Mouse (Mus musculus): ENCODE data around the gene 2510002D24Rik.
A peak's percentile ranks its signal among the peaks of the same experiment; 100 is the strongest.
"Not testable (repeated sequence)": the region's sequence is repeated elsewhere in the genome, so short reads cannot be mapped to it uniquely, and the experiment has no call there.

Gene 2510002D24Rik

DNA sequence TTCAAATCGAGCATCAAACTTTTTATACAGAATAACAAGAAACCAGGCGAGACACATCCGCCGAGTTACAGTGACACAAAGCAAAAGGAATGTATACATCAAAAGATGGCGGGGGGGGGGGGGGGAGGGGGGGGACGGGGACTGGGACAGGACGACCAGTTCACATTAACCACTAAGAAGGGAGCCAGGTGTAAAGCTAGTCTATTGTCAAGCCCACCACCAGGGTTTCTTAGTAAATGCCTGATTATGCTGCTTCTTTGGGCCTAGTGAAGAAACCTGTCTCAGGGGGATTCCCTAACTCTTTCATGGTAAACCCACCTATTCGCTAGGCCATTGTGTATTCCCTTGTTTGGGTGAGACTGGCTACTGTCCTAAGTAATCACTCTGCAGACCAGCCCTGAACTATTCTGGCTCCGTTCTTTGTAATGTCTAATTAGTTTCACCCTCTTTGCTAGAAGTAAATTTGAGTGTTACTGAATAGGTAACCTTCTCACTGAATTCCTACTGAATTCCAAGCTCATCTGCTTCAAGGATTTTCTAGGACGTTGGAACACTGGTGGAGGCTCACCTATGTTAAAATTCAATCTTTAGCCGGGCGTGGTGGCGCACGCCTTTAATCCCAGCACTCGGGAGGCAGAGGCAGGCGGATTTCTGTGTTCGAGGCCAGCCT, 13.3 kb downstream of the 2510002D24Rik start:
- not testable (repeated sequence) for DNase-seq (ENCODE audit: low spot score)

DNA sequence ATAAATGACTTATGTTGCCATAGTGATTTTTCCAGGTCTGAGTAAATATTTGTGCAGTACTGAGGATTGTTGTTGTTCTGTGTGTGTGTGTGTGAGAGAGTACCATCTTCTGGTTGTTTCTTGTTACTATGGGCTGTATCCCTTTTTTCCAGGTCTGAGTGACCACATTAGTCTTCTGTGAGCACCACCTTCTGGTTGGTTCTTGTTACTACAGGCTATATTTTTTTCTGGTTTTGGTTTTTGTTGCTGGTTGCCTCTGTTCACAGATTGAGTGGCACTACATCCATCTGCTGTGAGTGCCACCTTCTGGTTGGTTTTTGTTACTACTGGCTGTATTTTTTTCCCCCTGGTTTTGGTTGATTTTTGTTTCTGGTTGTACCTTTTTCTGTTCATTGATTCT, 22.2 kb downstream of the 2510002D24Rik start:
- no peak for DNase-seq (ENCODE audit: low spot score)

DNA sequence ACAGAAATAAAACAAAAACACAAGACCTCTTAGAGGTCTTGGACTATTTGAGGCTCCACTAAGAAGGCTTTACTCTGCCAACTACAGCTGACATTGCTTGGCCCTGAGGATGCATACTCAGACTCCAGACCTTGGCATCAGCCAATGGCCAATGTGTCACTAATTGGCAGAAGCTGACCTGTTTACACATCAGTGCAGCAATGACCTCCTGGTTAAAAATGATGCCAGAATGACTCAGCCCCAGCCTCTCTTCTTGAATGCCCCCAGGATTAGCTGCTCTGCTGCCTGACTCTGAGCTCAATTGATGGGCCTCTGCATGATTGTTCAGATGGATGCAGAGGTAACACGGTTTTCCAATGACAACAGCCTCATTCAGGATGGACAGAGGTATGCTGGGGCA, 23.8 kb downstream of the 2510002D24Rik start:
- DNase-seq (ENCODE audit: low spot score), result no peak

DNA sequence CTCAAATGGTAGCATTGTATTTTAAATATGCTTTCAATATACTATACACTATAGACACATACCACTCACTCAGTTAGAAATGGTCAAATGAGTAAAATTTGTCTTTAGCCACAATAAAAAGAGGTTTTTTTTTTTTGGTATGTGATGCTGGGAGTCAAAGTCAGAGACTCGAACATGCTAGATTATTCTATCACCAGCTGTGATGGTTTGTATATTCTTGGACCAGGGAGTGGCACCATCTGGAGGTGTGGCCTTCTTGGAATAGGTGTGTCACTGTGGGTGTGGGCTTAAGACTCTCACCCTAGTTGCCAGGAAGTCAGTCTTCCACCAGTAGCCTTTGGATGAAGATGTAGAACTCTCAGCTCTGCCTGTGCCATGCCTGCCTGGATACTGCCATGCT, 34.1 kb downstream of the 2510002D24Rik start:
- DNase-seq (ENCODE audit: low spot score), result not testable (repeated sequence)

DNA sequence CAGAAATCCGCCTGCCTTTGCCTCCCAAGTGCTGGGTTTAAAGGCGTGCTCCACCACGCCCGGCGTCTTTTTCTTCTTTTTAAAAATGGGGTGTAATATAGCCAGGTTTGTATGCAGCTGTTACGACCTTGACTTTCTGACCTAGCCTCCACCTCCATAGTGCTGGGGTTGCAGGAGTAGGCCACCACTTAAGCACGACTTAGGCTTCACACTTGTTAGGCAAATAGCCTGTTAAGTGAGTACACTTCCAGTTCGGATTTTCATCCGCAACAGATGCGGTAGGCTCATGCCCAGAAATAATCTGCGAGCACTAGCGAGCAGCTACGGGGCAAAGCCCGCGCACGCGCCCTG, 39.7 kb downstream of the 2510002D24Rik start:
- no peak for DNase-seq (ENCODE audit: low spot score)

DNA sequence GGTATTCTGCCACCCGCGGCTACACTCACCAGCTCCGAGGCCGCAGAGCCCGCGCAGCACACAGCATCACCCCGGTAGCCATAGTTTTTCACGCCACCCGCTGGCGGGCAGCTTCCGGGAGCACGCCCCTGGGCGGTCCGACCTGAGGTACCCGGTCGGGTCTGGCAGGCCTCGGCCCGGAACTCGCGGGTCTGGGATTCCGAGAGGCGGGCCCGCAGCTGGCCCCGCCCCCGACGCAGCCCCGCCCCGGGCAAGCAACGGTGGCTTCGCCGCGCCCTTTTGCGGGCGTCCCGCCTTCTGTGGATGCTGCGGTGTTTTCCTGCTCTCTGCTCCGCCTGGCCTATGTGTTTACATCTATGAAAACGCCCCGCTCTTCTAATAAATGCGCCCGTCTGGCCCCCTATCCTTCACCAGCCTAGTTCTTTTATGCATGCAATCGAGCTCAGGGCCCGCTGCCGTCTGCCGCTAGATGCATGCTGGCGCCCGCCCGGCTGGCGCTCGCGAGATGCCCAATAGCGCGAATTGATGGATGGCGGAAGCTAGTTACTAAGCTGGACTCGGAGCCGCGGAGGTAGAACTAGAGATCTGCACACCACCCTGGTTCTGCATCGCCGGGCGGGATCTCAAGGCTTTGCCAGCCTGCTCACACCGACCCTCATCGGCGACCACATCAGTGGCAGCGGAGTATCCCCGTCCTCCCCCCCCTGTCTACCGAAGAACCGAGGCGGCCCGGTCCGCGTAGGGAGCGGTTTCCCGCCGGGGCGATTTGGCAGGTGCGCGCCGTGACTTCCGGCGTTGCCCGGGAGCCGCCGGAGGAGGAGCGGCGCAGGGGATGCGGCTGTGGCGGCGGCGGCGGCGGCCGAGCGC, 40.3 kb downstream of the 2510002D24Rik start, which contains the start of the genes Mrpl40 and Hira:
TSS of gene Mrpl40 (minus strand) at position 421 of the 867 bp plus-strand sequence.
TSS of gene Hira (plus strand) at position 596 of the 867 bp plus-strand sequence.
- DNase-seq (ENCODE audit: low spot score), result peak; percentile 96

DNA sequence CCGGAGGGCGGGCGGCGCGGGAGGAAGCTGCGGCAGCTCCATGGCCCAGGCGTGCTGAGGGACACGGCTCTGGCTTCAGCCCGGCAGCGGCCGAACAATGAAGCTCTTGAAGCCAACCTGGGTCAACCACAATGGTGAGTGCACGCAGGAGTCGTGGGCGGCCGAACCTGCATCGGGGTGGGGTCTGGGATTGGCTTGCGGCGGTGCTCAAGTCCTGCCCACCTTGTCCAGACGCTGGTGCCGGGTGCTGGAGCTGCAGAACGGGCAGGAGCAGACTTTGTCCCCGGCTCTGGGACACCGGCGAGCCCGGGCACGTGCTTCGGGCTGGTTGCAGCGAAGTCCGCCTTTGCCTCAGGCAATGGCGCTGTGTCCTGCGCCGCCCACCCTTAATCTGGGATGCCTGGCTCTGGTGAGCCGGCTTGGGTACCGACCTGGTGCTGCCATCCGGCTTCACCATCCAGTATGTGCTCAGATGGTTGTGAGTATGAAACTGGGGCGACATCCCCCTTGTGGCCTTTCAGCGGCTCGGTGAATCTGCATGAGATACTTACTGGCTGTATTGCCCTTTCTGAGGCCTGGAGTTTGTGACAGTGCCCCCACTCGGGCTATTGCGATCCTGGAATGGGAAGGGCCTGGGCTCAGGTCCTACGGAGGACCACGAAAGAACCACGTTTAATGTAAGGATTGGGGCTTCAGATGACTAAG, 41.2 kb downstream of the 2510002D24Rik start:
- DNase-seq (ENCODE audit: low spot score), result peak; percentile 45

DNA sequence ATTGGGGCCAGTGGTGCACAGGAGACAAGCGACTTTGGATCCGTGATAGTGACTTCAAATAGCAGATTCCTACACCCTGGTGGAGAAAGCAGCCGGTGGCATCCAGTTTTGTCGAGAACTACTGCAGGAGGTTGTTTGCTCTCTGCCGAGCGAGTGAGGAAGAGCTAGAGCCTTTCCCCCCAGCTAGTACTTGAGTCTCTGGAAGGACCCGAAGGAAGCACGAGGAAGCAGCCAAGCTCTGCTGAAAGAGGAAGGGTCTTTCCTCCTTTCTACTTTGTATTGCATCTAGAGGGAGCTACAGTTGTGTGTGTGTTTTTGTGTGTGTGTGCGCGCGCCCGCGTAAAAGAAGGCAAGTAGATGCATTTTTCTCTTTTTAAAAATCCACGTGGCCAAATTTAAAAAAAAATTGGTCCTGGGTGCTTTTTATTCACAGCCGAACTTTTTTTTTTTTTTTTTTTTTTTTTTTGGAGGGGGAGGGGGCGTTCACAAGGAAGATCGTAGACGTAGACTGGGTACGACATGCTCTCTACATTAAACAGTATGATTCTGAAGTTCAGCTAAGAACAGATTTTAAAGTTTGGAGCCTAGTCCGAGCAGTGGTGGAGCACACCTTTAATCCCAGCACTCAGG, 41.8 kb downstream of the 2510002D24Rik start:
- DNase-seq (ENCODE audit: low spot score), result no peak

DNA sequence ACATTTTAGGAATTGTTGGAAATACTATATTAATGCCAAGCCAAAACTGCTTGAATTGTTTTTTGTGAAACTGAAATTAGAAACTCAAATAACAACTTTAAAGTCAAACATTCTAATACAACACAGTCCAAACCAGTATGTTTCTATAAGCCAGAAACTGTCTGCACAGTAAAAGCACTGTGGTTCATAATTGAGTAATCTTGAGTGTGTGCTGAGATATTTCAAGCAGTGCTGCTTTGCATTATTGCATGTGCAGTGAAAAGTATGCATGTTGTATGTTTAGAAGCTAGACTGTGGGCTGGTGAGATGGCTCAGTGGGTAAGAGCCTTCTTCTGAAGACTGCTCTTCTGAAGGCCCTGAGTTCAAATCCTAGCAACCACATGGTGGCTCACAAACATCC, 47.7 kb downstream of the 2510002D24Rik start:
- no peak for DNase-seq (ENCODE audit: low spot score)
